Mouse (Mus musculus): Measurements from ENCODE around the gene Orai3.

GRCm38 (mm10) chr7:127824176-127824871 lies 54.7 kb downstream of the Orai3 start, which contains the start of the genes Stx4a and Stx1b:
- TF ChIP-seq CTCF (IDR thresholded peaks at IDR 0.05; ENCODE audit: low read depth) (no peak), EP300 (IDR thresholded peaks at IDR 0.05; ENCODE audit: low read depth) (no peak)

Data from liver, postnatal 0 days (tissue).